Mouse (Mus musculus): ENCODE measurements around the gene Zkscan3. TPM values are rescaled to one million over a fixed set of nuclear protein-coding genes. Genes with fewer than 3 reads are reported as not detected.
A peak's percentile ranks its signal among the peaks of the same experiment; 100 is the strongest.

Gene Zkscan3
- total RNA-seq, 1 experiment from 2014 or later, result 79.0 TPM

DNA sequence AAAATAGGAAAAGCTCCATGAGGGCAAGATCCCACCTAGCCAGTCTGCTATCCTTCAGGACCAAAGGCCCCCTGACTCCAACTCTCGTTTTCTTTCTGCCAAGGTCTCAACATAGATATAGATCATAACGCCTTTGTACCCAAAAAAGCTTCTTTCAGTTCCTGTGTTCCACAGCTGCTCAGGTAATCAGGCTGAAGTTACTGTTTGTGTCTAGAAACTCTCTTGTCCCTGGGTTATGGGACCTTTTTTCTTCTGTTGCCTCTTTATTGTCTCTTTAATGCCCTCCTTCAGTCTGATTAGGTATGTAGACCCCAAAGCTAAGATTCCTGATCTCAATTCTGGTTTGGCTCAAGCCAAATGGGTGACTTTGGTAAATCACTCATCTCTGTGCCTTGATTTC is 5.1 kb downstream of the Zkscan3 start:
- DNase-seq, result no peak

DNA sequence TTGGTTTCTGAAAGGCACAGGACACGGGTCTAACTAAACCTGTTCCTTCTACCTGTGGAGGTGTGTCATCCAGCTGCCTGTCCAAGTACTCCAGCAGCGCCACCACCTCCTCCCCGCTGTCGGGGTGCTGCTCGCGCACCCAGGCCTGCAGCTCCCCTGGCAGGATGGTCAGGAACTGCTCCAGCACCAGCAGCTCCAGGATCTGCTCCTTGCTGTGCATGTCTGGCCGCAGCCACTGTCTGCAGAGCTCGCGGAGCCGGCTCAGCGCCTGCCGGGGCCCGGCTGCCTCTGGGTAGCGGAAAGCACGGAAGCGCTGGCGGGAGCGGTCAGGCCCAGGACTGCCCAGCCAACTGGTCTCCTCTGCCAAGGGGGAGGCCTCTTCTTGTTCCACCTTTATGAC is 6.5 kb downstream of the Zkscan3 start:
- peak; percentile 31 for DNase-seq

DNA sequence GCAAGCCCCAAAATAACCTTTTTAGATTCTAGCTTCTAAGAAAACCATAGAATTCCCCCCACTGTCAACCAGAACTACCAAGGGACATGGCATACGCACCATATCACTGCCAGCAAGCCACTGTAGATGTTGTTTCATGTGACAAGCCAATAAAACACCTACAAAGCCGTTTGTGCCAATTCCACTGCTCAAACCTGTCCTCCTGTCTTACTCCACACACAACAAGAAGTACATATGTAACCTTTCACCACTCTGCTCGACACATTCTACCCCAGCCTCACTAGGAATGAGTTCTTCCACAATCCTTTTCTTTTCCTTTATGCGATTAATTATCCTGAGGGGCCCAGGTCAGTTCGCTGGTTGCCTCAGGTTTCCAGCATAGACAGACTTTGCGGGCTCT is 6.9 kb downstream of the Zkscan3 start:
- DNase-seq, result no peak

DNA sequence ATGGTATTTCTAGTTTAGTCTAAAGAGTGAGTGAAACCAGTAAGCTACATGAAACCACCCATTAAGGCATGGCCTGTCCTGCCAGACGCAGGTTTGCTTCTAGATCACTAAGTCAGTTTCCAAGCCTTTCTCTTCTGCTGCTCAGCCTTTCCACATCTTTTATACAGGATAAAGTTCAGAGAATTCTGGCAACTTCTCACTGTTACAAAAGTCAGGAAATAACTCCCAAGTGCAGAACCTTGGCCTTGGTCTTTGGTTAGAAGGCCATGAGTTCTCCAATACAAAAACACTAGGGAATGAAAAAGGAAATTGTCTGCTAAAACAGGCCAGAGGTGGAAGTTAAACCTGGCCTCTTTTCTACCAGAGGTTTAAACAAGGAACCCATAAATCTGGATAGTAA is 7.3 kb downstream of the Zkscan3 start:
- DNase-seq, result no peak

DNA sequence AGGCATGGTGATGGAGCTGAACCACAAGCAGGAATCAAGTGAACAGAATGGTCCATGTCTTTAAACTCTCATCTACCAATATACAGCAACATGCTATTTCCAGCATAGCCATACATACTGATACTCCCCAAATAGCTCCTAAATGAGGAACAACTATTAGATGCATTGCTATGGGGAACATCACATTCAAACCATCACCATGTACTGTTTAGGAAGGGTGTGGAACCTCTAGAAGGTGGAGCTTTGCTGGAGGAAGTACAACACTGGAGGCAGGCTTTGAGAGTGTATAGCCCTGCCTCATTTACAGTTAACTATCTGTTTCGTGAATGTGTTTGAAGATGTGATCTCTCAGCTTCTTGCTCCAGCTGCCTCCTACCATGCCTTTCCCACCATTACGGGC is 24.8 kb downstream of the Zkscan3 start:
- no peak for DNase-seq

DNA sequence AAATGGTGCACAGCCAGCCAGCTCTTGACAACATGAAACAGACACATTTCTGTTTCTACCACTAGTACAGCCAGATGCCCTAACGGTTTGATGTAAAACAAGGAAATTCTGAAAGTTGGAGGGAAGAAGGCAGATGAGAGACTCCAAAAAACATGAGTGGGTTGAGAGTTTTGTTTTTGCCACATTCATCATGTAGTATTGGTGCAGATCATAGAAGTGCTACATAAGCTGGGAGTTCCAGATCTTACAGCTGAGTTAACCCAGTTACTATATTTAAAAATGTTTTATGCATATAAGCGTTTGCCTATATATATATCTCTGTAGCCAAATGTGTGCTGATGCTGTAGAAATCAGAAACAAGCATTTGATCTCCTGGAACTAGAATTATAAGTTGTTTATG is 29.9 kb downstream of the Zkscan3 start:
- no peak for DNase-seq

DNA sequence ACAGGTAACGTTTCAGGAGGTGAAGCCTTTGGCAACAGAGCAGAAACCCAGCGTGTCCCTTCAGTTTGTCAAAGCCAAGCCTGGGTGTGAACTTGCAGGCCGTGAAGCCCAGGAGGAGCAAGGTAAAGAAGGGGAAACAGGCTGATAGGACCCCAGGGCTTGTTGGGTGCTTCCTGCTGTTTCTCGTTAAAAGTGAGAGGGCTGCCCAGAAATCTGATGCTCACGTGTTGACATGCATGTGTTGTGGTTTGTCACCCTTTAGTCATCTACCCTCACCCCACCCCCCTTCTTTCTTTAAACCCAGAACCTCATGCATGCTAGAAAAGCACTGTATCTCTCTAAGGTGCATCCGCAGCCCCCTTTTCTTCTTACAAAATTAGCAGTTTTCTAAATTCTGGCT is 35.9 kb downstream of the Zkscan3 start:
- DNase-seq, result no peak

DNA sequence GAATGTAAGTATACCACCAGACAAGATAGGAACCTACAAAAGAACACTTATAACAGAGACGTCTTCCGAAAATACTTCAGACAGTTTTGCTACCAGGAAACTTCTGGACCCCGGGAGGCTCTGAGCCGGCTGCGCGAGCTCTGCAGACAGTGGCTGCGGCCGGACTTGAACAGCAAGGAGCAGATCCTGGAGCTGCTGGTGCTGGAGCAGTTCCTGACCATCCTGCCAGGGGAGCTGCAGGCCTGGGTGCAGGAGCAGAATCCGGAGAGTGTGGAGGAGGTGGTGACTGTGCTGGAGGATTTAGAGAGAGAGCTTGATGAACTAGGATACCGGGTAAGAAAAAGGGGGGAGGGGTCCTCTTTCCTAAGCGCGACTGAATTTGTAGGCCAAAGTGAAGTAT is 38.8 kb downstream of the Zkscan3 start:
- peak; percentile 3 for DNase-seq

DNA sequence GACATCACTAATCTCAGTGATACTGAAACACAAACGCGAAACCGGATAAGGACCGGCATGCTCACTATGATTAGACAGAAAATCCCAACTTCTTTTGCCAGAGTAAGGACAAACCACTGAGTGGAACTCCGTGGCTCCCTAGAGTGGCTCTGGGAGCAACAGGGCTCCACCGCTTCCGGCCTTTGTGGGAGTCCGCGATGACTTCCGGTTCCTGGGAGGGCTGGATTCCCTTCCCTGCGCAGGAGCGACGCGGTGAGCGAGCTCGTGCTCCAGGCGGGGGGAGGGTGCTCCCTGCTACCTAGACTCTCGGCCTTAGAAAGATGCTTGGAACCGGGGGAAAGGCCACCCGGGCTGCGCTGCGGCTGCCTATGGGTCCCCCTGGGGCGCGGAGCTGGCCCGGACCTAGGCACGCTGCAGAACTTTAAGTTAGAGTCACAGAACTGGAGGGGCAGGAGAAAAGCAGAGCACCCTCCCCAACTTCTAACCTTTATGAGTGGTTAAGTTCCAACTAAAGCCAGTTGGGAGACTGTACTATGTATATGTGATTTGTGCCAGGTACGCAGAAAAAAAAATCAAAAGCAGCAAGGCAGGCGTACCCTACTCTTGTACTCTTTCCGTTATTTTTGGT is 39.8 kb downstream of the Zkscan3 start, which contains the start of gene Zscan12:
Zscan12 (plus strand) TSS at position 200 of the 628 bp plus-strand sequence.
- DNase-seq, result peak; percentile 89

DNA sequence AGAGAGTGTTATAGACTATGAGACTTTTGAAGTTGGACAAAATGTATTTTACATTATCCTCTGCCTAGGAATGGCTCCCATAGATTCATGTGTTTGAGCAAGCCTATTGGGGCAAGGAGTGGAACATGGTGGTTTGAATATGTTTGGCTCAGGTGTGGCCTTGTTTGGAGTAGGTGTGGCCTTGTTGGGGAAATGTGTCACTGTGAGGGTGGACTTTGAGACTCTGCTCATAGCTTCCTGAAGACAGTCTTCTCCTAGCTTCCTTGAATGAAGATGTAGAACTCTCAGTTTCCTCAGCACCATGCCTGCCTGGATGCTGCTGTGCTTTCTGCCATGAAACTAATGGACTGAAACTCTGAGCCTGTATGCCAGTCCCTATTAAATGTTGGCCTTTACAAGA is 52.0 kb downstream of the Zkscan3 start:
- no peak for DNase-seq

DNA sequence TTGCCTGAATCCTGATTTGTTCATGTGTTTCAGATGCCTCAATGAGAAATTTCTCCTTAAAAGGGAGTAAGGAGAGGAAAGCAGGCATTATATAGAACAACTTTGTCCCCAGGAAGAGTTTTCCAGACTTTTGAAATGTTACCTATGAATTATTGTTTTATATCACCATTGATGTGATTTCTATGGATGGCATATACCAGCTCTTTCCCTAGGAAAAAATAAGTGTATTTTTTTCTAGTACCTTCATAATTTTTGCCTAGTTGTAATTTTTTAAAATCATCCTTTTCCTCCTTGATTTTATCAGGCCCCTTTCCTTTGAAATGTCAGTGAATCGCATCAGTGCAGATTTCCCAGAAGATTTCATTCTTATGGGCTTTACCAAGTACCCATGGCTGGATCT is 55.9 kb downstream of the Zkscan3 start, which contains the start of gene Olfr1367:
Olfr1367 (plus strand) TSS at position 301 of the 400 bp plus-strand sequence.
- DNase-seq, result no peak

Small RNA genes lying within 50 kb of the gene (microRNA-seq; reads per million reads assigned to microRNA genes)
- gene Mir1896 (0 to 0.36 reads per million in 2 experiments), gene Mir6942 (0 to 0.34 reads per million in 2 experiments)

Other genes with a start within 250 kb of the Zkscan3 start
- 49.2 and 59.6 TPM in 2 replicates for gene Trim27, start 223.3 kb downstream of the Zkscan3 start, total RNA-seq (2021)
- gene Gpx5, start 110.0 kb downstream of the Zkscan3 start, total RNA-seq (2021), result not detected in 2 replicates
- gene Gpx6, start 90.6 kb downstream of the Zkscan3 start, total RNA-seq (2021), result not detected in 2 replicates
- not detected in 2 replicates for gene Olfr1367, start 55.8 kb downstream of the Zkscan3 start, total RNA-seq (2021)
- gene Zscan12, start 39.9 kb downstream of the Zkscan3 start, total RNA-seq (2021), result 9.8 and 13.3 TPM in 2 replicates
- 0.48 and 1.1 TPM in 2 replicates for gene Pgbd1, start 38.3 kb upstream of the Zkscan3 start, total RNA-seq (2021)
- gene Zscan26, start 51.0 kb upstream of the Zkscan3 start, total RNA-seq (2021), result 43.4 and 44.2 TPM in 2 replicates
- 1.7 and 2.1 TPM in 2 replicates for gene Nkapl, start 65.8 kb upstream of the Zkscan3 start, total RNA-seq (2021)
- gene Zkscan4, start 76.2 kb upstream of the Zkscan3 start, total RNA-seq (2021), result 2.7 and 4.8 TPM in 2 replicates
- not detected in 2 replicates for gene Gm10065, start 76.7 kb upstream of the Zkscan3 start, total RNA-seq (2021)
- 10.1 and 11.3 TPM in 2 replicates for gene AK157302, start 92.5 kb upstream of the Zkscan3 start, total RNA-seq (2021)
- 88.1 and 113 TPM in 2 replicates for gene Gm11273, start 98.7 kb upstream of the Zkscan3 start, total RNA-seq (2021)
- gene Zkscan8, start 128.4 kb upstream of the Zkscan3 start, total RNA-seq (2021), result 19.8 and 28.4 TPM in 2 replicates
- gene Olfr1366, start 140.1 kb upstream of the Zkscan3 start, total RNA-seq (2021), result not detected in 2 replicates
- gene Olfr1535, start 157.1 kb upstream of the Zkscan3 start, total RNA-seq (2021), result not detected in 2 replicates
- gene Olfr1364, start 179.0 kb upstream of the Zkscan3 start, total RNA-seq (2021), result not detected in 2 replicates
- gene Olfr1362, start 211.3 kb upstream of the Zkscan3 start, total RNA-seq (2021), result not detected in 2 replicates
- not detected in 2 replicates for gene Olfr11, start 239.8 kb upstream of the Zkscan3 start, total RNA-seq (2021)